Mouse (Mus musculus) limb, embryonic 15.5 days (tissue): ENCODE results near the gene Ptprn2. TPM values are rescaled to one million over a fixed set of nuclear protein-coding genes. Genes with fewer than 3 reads are reported as not detected.
A peak's percentile ranks its signal among the peaks of the same experiment; 100 is the strongest.

Experiments
- ATAC-seq: fragments of 200-750 bp; cut with Nextera tagmentation; 2 replicates; pipeline ENCODE4 v1.8.0; 2017; ENCODE audit warnings: low read depth, moderate TSS enrichment; ENCODE audit not compliant: insufficient number of reproducible peaks, low FRiP score, low TSS enrichment
- H3K27ac ChIP-seq: fragments of 300-500 bp; sonication (generic); 2 replicates; pipeline ENCODE4 v1.5.1; 2015; ENCODE audit warnings: moderate library complexity, mild to moderate bottlenecking, inconsistent platforms
- H3K27me3 ChIP-seq: fragments of 300-500 bp; sonication (generic); 2 replicates; pipeline ENCODE4 v1.6.1; 2015; ENCODE audit warnings: inconsistent platforms
- H3K36me3 ChIP-seq: fragments of 300-500 bp; sonication (generic); 2 replicates; pipeline ENCODE4 v1.6.1; 2015; ENCODE audit warnings: inconsistent platforms
- H3K4me1 ChIP-seq: fragments of 300-500 bp; sonication (generic); 2 replicates; pipeline ENCODE4 v1.6.1; 2015; ENCODE audit warnings: inconsistent platforms
- H3K4me2 ChIP-seq: fragments of 300-500 bp; sonication (generic); 2 replicates; pipeline ENCODE4 v1.6.1; 2015; ENCODE audit warnings: mild to moderate bottlenecking, inconsistent platforms
- H3K4me3 ChIP-seq: fragments of 300-500 bp; sonication (generic); 2 replicates; pipeline ENCODE4 v1.5.1; 2015; ENCODE audit warnings: mild to moderate bottlenecking, inconsistent platforms
- H3K9ac ChIP-seq: fragments of 300-500 bp; sonication (generic); 2 replicates; pipeline ENCODE4 v1.6.1; 2015; ENCODE audit warnings: inconsistent platforms
- H3K9me3 ChIP-seq: fragments of 300-500 bp; sonication (generic); 2 replicates; pipeline ENCODE4 v1.6.1; 2016; ENCODE audit warnings: inconsistent platforms
- WGBS: fragments of 180-500 bp; shearing (Covaris S2); methylation state at CpG from one replicate; pipeline ENCODE4 v1.1.7; 2015; 5-methylcytosine and 5-hydroxymethylcytosine counted together
- polyA plus RNA-seq: library from polyadenylated mRNA; unstranded; fragments of >200 nt; fragmentation: Nextera tagmentation; extraction: Ambion mirVana; gene quantifications from 2 replicates; pipeline ENCODE4 v1.2.1, GENCODE M21; 2015

Gene Ptprn2
- 0.12 and 0.15 TPM in 2 replicates for polyA plus RNA-seq

GRCm38 (mm10) chr12:116485591-116486403 is at the start of gene Ptprn2:
Gene Ptprn2 (plus strand): TSS chr12:116485720.
- Histone ChIP-seq H3K36me3 (no peaks in the 10 kb centered on the region), H3K9me3 (no peaks in the 10 kb centered on the region), H3K4me1 (peaks cover 14% of the 10 kb centered on the region), H3K4me2 (peak within 1 kb of the TSS; percentile 99), H3K4me3 (peak within 1 kb of the TSS; percentile 51), H3K27me3 (peaks cover 25% of the 10 kb centered on the region), H3K9ac (no peak within 1 kb of the TSS), H3K27ac (no peak within 1 kb of the TSS)
- WGBS, result under 1% methylated on average over 78 of the region's 86 CpGs
- ATAC-seq, result peak; percentile 81

DNA sequence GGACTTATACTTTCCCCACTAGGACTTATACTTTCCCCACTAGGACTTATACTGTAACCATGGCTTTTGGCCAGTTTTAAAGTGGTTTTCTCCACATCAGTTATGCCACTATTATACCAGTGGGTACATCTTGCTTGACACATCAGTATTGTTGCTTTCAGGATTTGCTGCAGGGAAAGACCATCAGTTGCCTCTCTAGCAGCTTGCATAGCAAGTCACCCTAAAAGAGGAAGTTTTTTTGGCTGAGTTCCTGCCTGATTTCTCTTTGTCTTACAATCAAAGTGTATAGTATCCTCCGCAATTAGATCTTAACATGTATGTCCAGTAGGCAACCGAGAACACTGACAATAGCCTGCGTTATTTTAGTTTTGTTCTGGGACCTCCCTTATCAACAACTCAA is 49.4 kb upstream of the Ptprn2 start:
- ATAC-seq, result no peak
- Histone ChIP-seq H3K27me3 (no peaks in the 10 kb centered on the region), H3K4me2 (no peak overlapping the region), H3K9me3 (no peaks in the 10 kb centered on the region), H3K27ac (no peak overlapping the region; the same call in 1 of the 2 replicates), H3K36me3 (peaks cover 38% of the 10 kb centered on the region), H3K9ac (no peak overlapping the region), H3K4me1 (no peaks in the 10 kb centered on the region), H3K4me3 (no peak overlapping the region)
- WGBS, result 83% methylated on average over 3 of the region's 3 CpGs

GRCm38 (mm10) chr12:116438591-116438990 is 46.9 kb upstream of the Ptprn2 start:
- Histone ChIP-seq H3K4me3 (no peak overlapping the region), H3K36me3 (peaks cover 46% of the 10 kb centered on the region), H3K27me3 (no peaks in the 10 kb centered on the region), H3K9me3 (no peaks in the 10 kb centered on the region), H3K9ac (no peak overlapping the region), H3K27ac (no peak overlapping the region), H3K4me1 (no peaks in the 10 kb centered on the region), H3K4me2 (no peak overlapping the region)
- ATAC-seq, result no peak
- WGBS, result 70% methylated on average over 5 of the region's 5 CpGs

DNA sequence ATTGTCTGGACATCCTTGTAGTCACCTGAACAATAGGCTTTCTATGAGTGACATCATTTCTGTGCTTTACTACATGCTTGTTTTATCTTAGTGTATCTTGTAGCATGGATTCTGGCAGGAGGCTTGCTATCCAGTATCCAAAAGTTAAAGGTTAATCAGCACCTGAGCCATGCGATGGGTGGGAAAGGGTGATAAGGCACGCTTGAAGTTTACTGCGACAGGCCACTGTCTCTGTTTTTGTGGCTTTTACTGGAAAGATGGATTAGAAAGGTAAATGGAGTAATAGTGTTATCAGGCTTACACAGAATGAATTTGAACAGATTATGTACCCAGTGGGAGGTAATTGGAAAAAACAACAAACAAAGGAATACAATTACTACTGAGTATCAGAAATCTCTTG is 43.3 kb upstream of the Ptprn2 start:
- no peak overlapping the region for H3K4me3 ChIP-seq
- no peak overlapping the region for H3K27ac ChIP-seq
- no peaks in the 10 kb centered on the region for H3K4me1 ChIP-seq
- H3K27me3 ChIP-seq, result no peaks in the 10 kb centered on the region
- ATAC-seq, result no peak
- H3K4me2 ChIP-seq, result no peak overlapping the region
- no peak overlapping the region for H3K9ac ChIP-seq
- 94% methylated on average over 3 of the region's 3 CpGs for WGBS
- H3K9me3 ChIP-seq, result no peaks in the 10 kb centered on the region
- peaks cover 61% of the 10 kb centered on the region for H3K36me3 ChIP-seq

GRCm38 (mm10) chr12:116449536-116449935 is 36.0 kb upstream of the Ptprn2 start:
- 91% methylated on average over 2 of the region's 2 CpGs for whole genome bisulfite sequencing
- no peak for ATAC-seq

GRCm38 (mm10) chr12:116460379-116461065 is 25.0 kb upstream of the Ptprn2 start:
- H3K4me3 ChIP-seq, result no peak overlapping the region
- no peaks in the 10 kb centered on the region for H3K27me3 ChIP-seq
- no peak for ATAC-seq
- H3K27ac ChIP-seq, result no peak overlapping the region
- peaks cover 31% of the 10 kb centered on the region; the same call in 1 of the 2 replicates for H3K36me3 ChIP-seq
- WGBS, result 92% methylated on average over 6 of the region's 6 CpGs
- no peak overlapping the region for H3K4me2 ChIP-seq
- H3K9me3 ChIP-seq, result no peaks in the 10 kb centered on the region
- H3K4me1 ChIP-seq, result no peaks in the 10 kb centered on the region
- H3K9ac ChIP-seq, result no peak overlapping the region

More at GRCm38 (mm10) chr12:116449536-116449935, 36.0 kb upstream of the Ptprn2 start:
- no peaks in the 10 kb centered on the region for H3K27me3 ChIP-seq
- H3K27ac ChIP-seq, result no peak overlapping the region
- no peak overlapping the region for H3K4me2 ChIP-seq
- H3K4me1 ChIP-seq, result no peaks in the 10 kb centered on the region
- no peak overlapping the region for H3K4me3 ChIP-seq
- no peak overlapping the region for H3K9ac ChIP-seq
- peaks cover 37% of the 10 kb centered on the region for H3K36me3 ChIP-seq
- no peaks in the 10 kb centered on the region for H3K9me3 ChIP-seq

DNA sequence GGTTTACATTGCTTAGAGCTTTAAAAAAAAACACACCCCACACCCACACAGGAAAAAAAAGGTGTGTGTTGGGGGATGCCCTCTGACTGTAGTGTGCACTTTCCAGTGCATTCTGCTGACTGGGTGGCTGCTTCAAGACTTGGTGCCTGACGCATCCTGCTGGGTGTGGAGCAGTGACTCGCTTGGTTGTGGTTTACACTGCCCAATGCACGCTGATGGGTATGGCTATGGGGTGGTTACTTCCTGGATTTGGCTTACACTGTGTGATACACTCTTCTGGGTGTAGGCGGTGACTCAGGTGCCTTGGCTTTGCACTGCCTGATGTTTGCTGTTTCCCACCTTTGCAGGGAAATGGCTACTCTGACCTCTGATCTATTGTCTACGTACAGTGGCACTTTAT is 18.5 kb upstream of the Ptprn2 start:
- Histone ChIP-seq H3K36me3 (peaks cover 6% of the 10 kb centered on the region; the same call in 1 of the 2 replicates), H3K27ac (no peak overlapping the region), H3K4me1 (no peaks in the 10 kb centered on the region), H3K9ac (no peak overlapping the region), H3K27me3 (no peaks in the 10 kb centered on the region), H3K4me2 (no peak overlapping the region), H3K9me3 (no peaks in the 10 kb centered on the region), H3K4me3 (no peak overlapping the region)
- ATAC-seq, result no peak
- WGBS, result 86% methylated on average over 5 of the region's 5 CpGs

DNA sequence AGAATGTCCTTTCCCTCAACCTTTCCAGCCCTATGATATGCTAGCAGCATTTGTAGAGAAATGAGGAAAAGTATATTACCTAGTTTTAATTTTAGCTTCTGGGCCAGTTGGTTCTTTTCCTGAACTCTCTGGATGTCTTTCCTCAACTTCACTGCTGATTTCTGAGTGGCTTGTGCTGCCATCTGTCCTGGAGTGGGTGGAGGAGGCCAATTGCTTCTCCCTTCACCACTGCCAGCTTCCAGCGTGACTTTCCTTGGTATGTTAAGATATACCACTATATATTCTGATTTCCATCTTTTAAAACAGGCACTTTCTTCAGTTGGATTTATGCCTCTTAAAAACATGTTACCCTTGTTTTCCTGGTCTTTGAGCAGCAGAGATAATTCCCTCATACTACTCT is 17.2 kb upstream of the Ptprn2 start:
- no peak for ATAC-seq
- Histone ChIP-seq H3K27me3 (no peaks in the 10 kb centered on the region), H3K4me2 (no peak overlapping the region), H3K36me3 (peaks cover 6% of the 10 kb centered on the region; the same call in 1 of the 2 replicates), H3K4me3 (no peak overlapping the region), H3K9ac (no peak overlapping the region), H3K9me3 (no peaks in the 10 kb centered on the region), H3K27ac (no peak overlapping the region), H3K4me1 (no peaks in the 10 kb centered on the region)
- 89% methylated on average over 1 of the region's 1 CpGs for WGBS

- H3K4me1 ChIP-seq, result no peaks in the 10 kb centered on the region
- H3K4me2 ChIP-seq, result no peak overlapping the region
- H3K27ac ChIP-seq, result no peak overlapping the region
- no peak for ATAC-seq
- no peaks in the 10 kb centered on the region for H3K9me3 ChIP-seq
- WGBS, result 84% methylated on average over 3 of the region's 3 CpGs
- no peak overlapping the region for H3K4me3 ChIP-seq
- H3K27me3 ChIP-seq, result no peaks in the 10 kb centered on the region
- H3K9ac ChIP-seq, result no peak overlapping the region
- peaks cover 6% of the 10 kb centered on the region; the same call in 1 of the 2 replicates for H3K36me3 ChIP-seq
Measured at GRCm38 (mm10) chr12:116469096-116469495, 16.4 kb upstream of the Ptprn2 start.

DNA sequence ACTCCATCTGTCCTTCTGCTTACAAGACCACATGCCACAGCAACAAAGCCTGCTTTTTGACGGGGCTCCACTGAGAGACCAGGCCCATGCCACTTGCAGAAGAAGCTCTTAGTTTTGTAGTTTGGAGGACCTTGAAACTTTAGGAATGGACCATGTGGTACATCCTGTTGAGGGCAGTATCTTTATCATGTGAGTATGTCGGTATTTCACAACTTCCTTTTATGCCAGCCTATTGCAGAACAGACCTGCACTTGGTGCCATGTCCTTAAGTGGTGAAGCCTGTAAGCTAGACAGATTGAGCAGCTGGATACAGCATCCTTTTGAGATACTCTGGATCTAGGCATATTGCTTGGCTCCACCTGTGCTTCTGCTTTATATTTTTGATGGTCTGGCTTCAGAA is 12.3 kb upstream of the Ptprn2 start:
- Histone ChIP-seq H3K4me2 (no peak overlapping the region), H3K27ac (no peak overlapping the region), H3K9me3 (no peaks in the 10 kb centered on the region), H3K4me3 (no peak overlapping the region), H3K27me3 (no peaks in the 10 kb centered on the region), H3K36me3 (no peaks in the 10 kb centered on the region), H3K9ac (no peak overlapping the region), H3K4me1 (no peaks in the 10 kb centered on the region)
- ATAC-seq, result no peak
- WGBS, result 77% methylated on average over 2 of the region's 2 CpGs

DNA sequence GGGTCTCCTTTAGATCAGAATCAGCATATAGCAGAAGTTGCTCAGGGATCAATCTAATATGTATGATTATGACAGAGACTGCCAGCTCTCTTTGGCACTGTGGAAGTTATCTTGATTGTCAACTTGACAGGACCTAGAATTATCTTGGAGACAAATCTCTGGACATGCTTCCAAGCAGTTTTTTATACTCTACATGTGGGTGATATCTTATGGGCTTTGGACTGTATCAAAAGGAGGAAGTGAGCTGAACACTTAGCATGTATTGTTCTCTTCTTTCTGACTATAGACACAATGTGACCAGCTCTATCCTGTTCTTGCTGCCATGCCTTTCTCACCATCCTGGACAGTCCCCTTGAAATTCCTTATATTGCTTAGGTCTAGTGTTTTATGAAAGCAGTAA is 11.8 kb upstream of the Ptprn2 start:
- no peak overlapping the region for H3K9ac ChIP-seq
- H3K27ac ChIP-seq, result no peak overlapping the region
- no peaks in the 10 kb centered on the region for H3K27me3 ChIP-seq
- no peaks in the 10 kb centered on the region for H3K36me3 ChIP-seq
- no peaks in the 10 kb centered on the region for H3K9me3 ChIP-seq
- no peaks in the 10 kb centered on the region for H3K4me1 ChIP-seq
- no peak overlapping the region for H3K4me3 ChIP-seq
- no peak for ATAC-seq
- H3K4me2 ChIP-seq, result no peak overlapping the region

DNA sequence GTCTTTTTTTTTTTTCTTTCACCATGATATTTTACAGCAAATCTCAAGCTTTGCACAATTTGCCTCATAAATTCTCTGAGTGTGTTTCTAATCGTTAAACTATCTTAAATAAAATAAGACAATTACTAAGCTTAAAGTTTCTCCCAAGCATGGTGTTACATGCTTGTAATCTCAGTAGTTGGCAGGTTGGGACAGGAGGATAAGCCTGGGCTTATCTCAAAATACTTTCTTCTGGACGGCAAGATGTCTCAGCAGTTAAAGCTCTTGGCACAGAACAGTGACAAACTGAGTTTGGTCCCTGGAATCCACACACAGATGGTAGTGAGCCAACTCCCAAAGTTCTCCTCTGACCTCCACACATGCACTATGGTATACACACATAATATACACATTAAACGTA is 10.8 kb upstream of the Ptprn2 start:
- Histone ChIP-seq H3K4me1 (no peaks in the 10 kb centered on the region), H3K4me2 (no peak overlapping the region), H3K27ac (no peak overlapping the region), H3K4me3 (no peak overlapping the region), H3K36me3 (no peaks in the 10 kb centered on the region), H3K9me3 (no peaks in the 10 kb centered on the region), H3K9ac (no peak overlapping the region), H3K27me3 (no peaks in the 10 kb centered on the region)
- ATAC-seq, result no peak
- 54% methylated on average over 3 of the region's 3 CpGs for WGBS
